Mouse (Mus musculus) Patski (cell line): ENCODE measurements around the gene Isl2. TPM values are rescaled to one million over a fixed set of nuclear protein-coding genes. Genes with fewer than 3 reads are reported as not detected.

Experiments used
- ATAC-seq: fragments of 100-300 bp; one replicate; pipeline ENCODE4 v1.8.0; 2021
- CTCF ChIA-PET: fragments of 350-600 bp; sonication (Branson Sonifier 250); formaldehyde crosslinking; loops from one replicate; lab custom pipeline; 2022; ENCODE audit warnings: inconsistent platforms; lab: Charles Lee
- POLR2A ChIA-PET: fragments of 350-600 bp; sonication (Branson Sonifier 250); formaldehyde crosslinking; loops from one replicate; lab custom pipeline; 2022; ENCODE audit warnings: antibody characterized with exemption, inconsistent platforms; lab: Charles Lee
- DNase-seq: peaks from one replicate; pipeline ENCODE4 v3.0.0-alpha.2; 2011; ENCODE audit warnings: low read depth, low spot score
- H3K27me3 ChIP-seq: fragments of 371-371 bp; one replicate; pipeline ENCODE4 v1.5.1; 2021
- CTCF ChIP-seq: fragments of 100-300 bp; IDR thresholded peaks from one replicate; pipeline ENCODE4 v1.5.1; 2021
- in situ Hi-C: fragments of 300-500 bp; cut with MboI; formaldehyde crosslinking; loops from 3 replicates; pipeline ENCODE4 v1.11.1; 2018; ENCODE audit warnings: low pct_unique_long_range_greater_than_20kb, mixed read lengths
- polyA plus RNA-seq: library from polyadenylated mRNA; unstranded; gene quantifications from one replicate; pipeline ENCODE4 v1.2.3, GENCODE M21; 2021

Gene Isl2
- polyA plus RNA-seq, 1 experiment from 2014 or later: 4.6 TPM

- DNase-seq (no peak), ATAC-seq (no peak)
- CTCF ChIA-PET: no interaction called here
- TF ChIP-seq CTCF: no peak
- POLR2A ChIA-PET: interaction anchor here (0.6 kb wide), 1 partner anchor 385 kb away, joined by 6 read pairs; no protein-coding TSS in a partner anchor
- H3K27me3 ChIP-seq: no peaks in the 10 kb centered on the region
- in situ Hi-C loops: no loop called here
These were observed 10.4 kb downstream of the Isl2 start for GRCm38 (mm10) chr9:55548871-55549270.

- H3K27me3 ChIP-seq: no peaks in the 10 kb centered on the region
- no peak for TF ChIP-seq CTCF
- CTCF ChIA-PET: no interaction called here
- no peak for ATAC-seq
- POLR2A ChIA-PET: no interaction called here
- in situ Hi-C loops: no loop called here
- no peak for DNase-seq
These were observed 10.9 kb downstream of the Isl2 start for GRCm38 (mm10) chr9:55549302-55549890.

- ATAC-seq (no peak), DNase-seq (no peak)
- CTCF ChIA-PET: no interaction called here
- POLR2A ChIA-PET: no interaction called here
- TF ChIP-seq CTCF: no peak
- H3K27me3 ChIP-seq: no peaks in the 10 kb centered on the region
- in situ Hi-C loops: no loop called here
These were observed 16.5 kb downstream of the Isl2 start for GRCm38 (mm10) chr9:55554986-55555385.

GRCm38 (mm10) chr9:55560960-55561359 lies 22.5 kb downstream of the Isl2 start:
- TF ChIP-seq CTCF: no peak
- in situ Hi-C loops: no loop called here
- no peak for DNase-seq
- ATAC-seq: no peak
- no peaks in the 10 kb centered on the region for H3K27me3 ChIP-seq
- POLR2A ChIA-PET: no interaction called here
- CTCF ChIA-PET: interaction anchor here (2.2 kb wide), 1 partner anchor 10 kb away, joined by 6 read pairs; no protein-coding TSS in a partner anchor

GRCm38 (mm10) chr9:55568466-55569159 lies 30.1 kb downstream of the Isl2 start:
- no peaks in the 10 kb centered on the region for H3K27me3 ChIP-seq
- in situ Hi-C loops: no loop called here
- ChIA-PET CTCF (no interaction called here), POLR2A (no interaction called here)
- ATAC-seq (no peak), DNase-seq (no peak)
- TF ChIP-seq CTCF: no peak

- no peaks in the 10 kb centered on the region for H3K27me3 ChIP-seq
- no peak for TF ChIP-seq CTCF
- ATAC-seq (no peak), DNase-seq (no peak)
- in situ Hi-C loops: no loop called here
- ChIA-PET POLR2A (no interaction called here), CTCF (interaction anchor here (2.0 kb wide), 1 partner anchor 11 kb away, joined by 6 read pairs; no protein-coding TSS in a partner anchor)
These were observed 32.6 kb downstream of the Isl2 start for GRCm38 (mm10) chr9:55571071-55571470.

GRCm38 (mm10) chr9:55576571-55576970 lies 38.1 kb downstream of the Isl2 start:
- ChIA-PET CTCF (no interaction called here), POLR2A (interaction anchor here (0.6 kb wide), 1 partner anchor 747 kb away, joined by 3 read pairs; no protein-coding TSS in a partner anchor)
- no peaks in the 10 kb centered on the region for H3K27me3 ChIP-seq
- in situ Hi-C loops: no loop called here
- TF ChIP-seq CTCF: no peak
- DNase-seq (no peak), ATAC-seq (no peak)

GRCm38 (mm10) chr9:55581414-55581813 lies 42.9 kb downstream of the Isl2 start:
- no peaks in the 10 kb centered on the region for H3K27me3 ChIP-seq
- CTCF ChIA-PET: no interaction called here
- DNase-seq (no peak), ATAC-seq (no peak)
- POLR2A ChIA-PET: no interaction called here
- in situ Hi-C loops: no loop called here
- no peak for TF ChIP-seq CTCF

GRCm38 (mm10) chr9:55586141-55586540 lies 47.7 kb downstream of the Isl2 start:
- ATAC-seq: no peak
- in situ Hi-C loops: no loop called here
- TF ChIP-seq CTCF: no peak
- no peak for DNase-seq
- ChIA-PET CTCF (no interaction called here), POLR2A (no interaction called here)
- H3K27me3 ChIP-seq: no peaks in the 10 kb centered on the region

Other genes with a start within 250 kb of the Isl2 start
- gene Nrg4, start 211.8 kb upstream of the Isl2 start, polyA plus RNA-seq: 2.1 TPM
- gene Tmem266, start 211.8 kb upstream of the Isl2 start, polyA plus RNA-seq: 1.3 TPM
- gene Etfa, start 26.4 kb upstream of the Isl2 start, polyA plus RNA-seq: 282 TPM